Mouse (Mus musculus): ENCODE measurements around the gene Ikbkg. TPM values are rescaled to one million over a fixed set of nuclear protein-coding genes. Genes with fewer than 3 reads are reported as not detected.

The Ikbkg gene
- polyA plus RNA-seq, 1 experiment from 2014 or later, result 15.4 TPM

GRCm38 (mm10) chrX:74497131-74497530 is 104.0 kb downstream of the Ikbkg start:
- Histone ChIP-seq H3K9me3 (no peaks in the 10 kb centered on the region), H3K27ac (no peak overlapping the region), H3K9ac (no peak overlapping the region), H3K4me2 (no peak overlapping the region), H3K4me1 (replicated peaks) (no peaks in the 10 kb centered on the region), H3K27me3 (no peaks in the 10 kb centered on the region), H3K36me3 (no peaks in the 10 kb centered on the region), H3K4me3 (no peak overlapping the region)
- WGBS, result 44% methylated on average over 1 of the region's 1 CpGs
- no peak for ATAC-seq (ENCODE audit: low FRiP score)

Other genes starting within 250 kb of the Ikbkg start
- not detected in 2 replicates for gene Tex28, start 225.5 kb upstream of the Ikbkg start, polyA plus RNA-seq (2015; fragmentation: Nextera tagmentation; extraction: Ambion mirVana)
- 0.13 and 0.14 TPM in 2 replicates for gene Tktl1, start 216.0 kb upstream of the Ikbkg start, polyA plus RNA-seq (2015; fragmentation: Nextera tagmentation; extraction: Ambion mirVana)
- gene Flna, start 143.5 kb upstream of the Ikbkg start, polyA plus RNA-seq (2015; fragmentation: Nextera tagmentation; extraction: Ambion mirVana), result 88.8 and 111 TPM in 2 replicates
- gene Emd, start 138.6 kb upstream of the Ikbkg start, polyA plus RNA-seq (2015; fragmentation: Nextera tagmentation; extraction: Ambion mirVana), result 16.9 and 18.3 TPM in 2 replicates
- 532 and 538 TPM in 2 replicates for gene Rpl10, start 122.5 kb upstream of the Ikbkg start, polyA plus RNA-seq (2015; fragmentation: Nextera tagmentation; extraction: Ambion mirVana)
- gene Taz, start 111.4 kb upstream of the Ikbkg start, polyA plus RNA-seq (2015; fragmentation: Nextera tagmentation; extraction: Ambion mirVana), result 86.8 and 91.5 TPM in 2 replicates
- 3.6 and 5.2 TPM in 2 replicates for gene Dnase1l1, start 111.0 kb upstream of the Ikbkg start, polyA plus RNA-seq (2015; fragmentation: Nextera tagmentation; extraction: Ambion mirVana)
- 218 and 223 TPM in 2 replicates for gene Atp6ap1, start 96.2 kb upstream of the Ikbkg start, polyA plus RNA-seq (2015; fragmentation: Nextera tagmentation; extraction: Ambion mirVana)
- gene Gdi1, start 88.3 kb upstream of the Ikbkg start, polyA plus RNA-seq (2015; fragmentation: Nextera tagmentation; extraction: Ambion mirVana), result 963 and 1,001 TPM in 2 replicates
- gene Fam50a, start 80.3 kb upstream of the Ikbkg start, polyA plus RNA-seq (2015; fragmentation: Nextera tagmentation; extraction: Ambion mirVana), result 58.2 and 59.1 TPM in 2 replicates
- 51.1 and 53.9 TPM in 2 replicates for gene Plxna3, start 64.2 kb upstream of the Ikbkg start, polyA plus RNA-seq (2015; fragmentation: Nextera tagmentation; extraction: Ambion mirVana)
- 79.4 and 79.8 TPM in 2 replicates for gene Lage3, start 39.7 kb upstream of the Ikbkg start, polyA plus RNA-seq (2015; fragmentation: Nextera tagmentation; extraction: Ambion mirVana)
- gene Ubl4a, start 20.1 kb upstream of the Ikbkg start, polyA plus RNA-seq (2015; fragmentation: Nextera tagmentation; extraction: Ambion mirVana), result 61.6 and 64.0 TPM in 2 replicates
- 8.2 and 8.5 TPM in 2 replicates for gene Slc10a3, start 19.9 kb upstream of the Ikbkg start, polyA plus RNA-seq (2015; fragmentation: Nextera tagmentation; extraction: Ambion mirVana)
- gene Fam3a, start within 50 bp of the Ikbkg start, polyA plus RNA-seq (2015; fragmentation: Nextera tagmentation; extraction: Ambion mirVana), result 36.3 and 36.5 TPM in 2 replicates
- gene G6pdx, start 35.9 kb downstream of the Ikbkg start, polyA plus RNA-seq (2015; fragmentation: Nextera tagmentation; extraction: Ambion mirVana), result 49.9 and 55.0 TPM in 2 replicates
- gene Gm6880, start 88.1 kb downstream of the Ikbkg start, polyA plus RNA-seq (2015; fragmentation: Nextera tagmentation; extraction: Ambion mirVana), result not detected in 2 replicates
- gene Olfr1326-ps1, start 181.6 kb downstream of the Ikbkg start, polyA plus RNA-seq (2015; fragmentation: Nextera tagmentation; extraction: Ambion mirVana), result not detected in 2 replicates
- not detected in 2 replicates for gene Olfr1325, start 199.4 kb downstream of the Ikbkg start, polyA plus RNA-seq (2015; fragmentation: Nextera tagmentation; extraction: Ambion mirVana)

Data from hindbrain, embryonic 13.5 days (tissue).